Mouse (Mus musculus) liver, postnatal 0 days (tissue): ENCODE measurements around the gene Exosc2. TPM values are rescaled to one million over a fixed set of nuclear protein-coding genes. Genes with fewer than 3 reads are reported as not detected.
"Not testable (repeated sequence)": the region's sequence is repeated elsewhere in the genome, so short reads cannot be mapped to it uniquely, and the experiment has no call there.

Source experiments
- ATAC-seq: fragments of 200-750 bp; cut with Nextera tagmentation; 2 replicates; pipeline ENCODE4 v1.8.0; 2017; ENCODE audit warnings: mild to moderate bottlenecking, moderate library complexity
- DNase-seq: peaks from one replicate; pipeline ENCODE4 v3.0.0-alpha.2; 2016
- H3K27ac ChIP-seq: fragments of 300-500 bp; sonication (generic); 2 replicates; pipeline ENCODE4 v1.5.1; 2014; ENCODE audit warnings: antibody characterized with exemption, moderate library complexity, mild to moderate bottlenecking, low read depth
- H3K27me3 ChIP-seq: fragments of 300-500 bp; sonication (generic); 2 replicates; pipeline ENCODE4 v1.6.1; 2014; ENCODE audit warnings: low read length, control low read depth, mixed read lengths; ENCODE audit not compliant: insufficient read depth
- H3K36me3 ChIP-seq: fragments of 300-500 bp; sonication (generic); replicated peaks from 2 replicates; pipeline ENCODE4 v1.6.1; 2014; ENCODE audit warnings: mild to moderate bottlenecking, control low read depth, low read length, moderate library complexity, mixed read lengths; ENCODE audit not compliant: insufficient read depth
- H3K4me1 ChIP-seq: fragments of 300-500 bp; sonication (generic); 2 replicates; pipeline ENCODE4 v1.6.1; 2014; ENCODE audit warnings: antibody characterized with exemption, mild to moderate bottlenecking, control low read depth; ENCODE audit not compliant: insufficient read depth
- H3K4me2 ChIP-seq: fragments of 300-500 bp; sonication (generic); 2 replicates; pipeline ENCODE4 v1.6.1; 2014; ENCODE audit warnings: low read depth, mild to moderate bottlenecking, low read length, moderate library complexity, mixed read lengths
- H3K4me3 ChIP-seq: fragments of 300-500 bp; sonication (generic); 2 replicates; pipeline ENCODE4 v1.5.1; 2014; ENCODE audit warnings: low read depth, low read length
- H3K9ac ChIP-seq: fragments of 300-500 bp; sonication (generic); replicated peaks from 2 replicates; pipeline ENCODE4 v1.6.1; 2014; ENCODE audit warnings: mild to moderate bottlenecking, moderate library complexity
- H3K9me3 ChIP-seq: fragments of 300-500 bp; sonication (generic); 2 replicates; pipeline ENCODE4 v1.6.1; 2016; ENCODE audit warnings: mild to moderate bottlenecking, control low read depth, low read length, mixed read lengths
- CTCF ChIP-seq: sonication (generic); IDR thresholded peaks from 2 replicates; pipeline ENCODE4 v1.5.1; 2016; ENCODE audit warnings: antibody characterized with exemption, low read depth
- EP300 ChIP-seq: IDR thresholded peaks from 2 replicates; pipeline ENCODE4 v1.6.1; 2016; ENCODE audit warnings: antibody characterized with exemption, low read depth, mild to moderate bottlenecking
- WGBS: fragments of 180-500 bp; shearing (Covaris S2); extraction: QIAGEN DNeasy Blood & Tissue Kit; methylation state at CpG from one replicate; pipeline ENCODE4 v1.1.7; 2014; ENCODE audit not compliant: insufficient replicate concordance; 5-methylcytosine and 5-hydroxymethylcytosine counted together
- polyA plus RNA-seq: library from polyadenylated mRNA; unstranded; fragments of >200 nt; fragmentation: Nextera tagmentation; extraction: Ambion mirVana; gene quantifications from 2 replicates; pipeline ENCODE4 v1.2.1, GENCODE M21; 2015

Gene Exosc2
- polyA plus RNA-seq, 1 experiment from 2014 or later = 14.6 TPM

DNA sequence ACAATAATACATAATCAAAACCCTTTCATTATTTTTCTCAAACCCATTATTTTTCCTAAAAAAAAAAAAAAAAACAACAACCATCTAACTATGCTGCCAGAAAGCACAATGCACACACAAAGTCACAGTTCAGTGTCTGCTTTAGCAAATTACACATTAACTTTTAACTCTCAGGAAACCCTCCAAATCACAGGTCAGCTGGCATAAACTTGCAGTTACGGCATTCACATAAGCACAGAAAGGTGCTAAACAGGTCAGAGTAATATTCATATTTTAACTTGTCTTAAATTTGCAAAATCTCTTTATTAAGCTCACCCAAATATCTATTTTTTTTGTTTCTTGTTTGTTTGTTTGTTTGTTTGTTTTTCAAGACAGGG is 6.7 kb upstream of the Exosc2 start:
- H3K4me1 ChIP-seq = no peaks in the 10 kb centered on the region
- no peaks in the 10 kb centered on the region for H3K9me3 ChIP-seq
- DNase-seq = no peak
- H3K27ac ChIP-seq = no peak overlapping the region
- ATAC-seq = no peak
- TF ChIP-seq EP300 = no peak
- no peak for TF ChIP-seq CTCF
- 60% methylated on average over 1 of the region's 1 CpGs for WGBS
- no peak overlapping the region for H3K4me3 ChIP-seq
- no peak overlapping the region for H3K9ac ChIP-seq
- H3K4me2 ChIP-seq = no peak overlapping the region
- H3K36me3 ChIP-seq = no peaks in the 10 kb centered on the region
- H3K27me3 ChIP-seq = 0 out of 2 replicates have a peak, but pooled peaks cover 3% of the 10 kb centered on the region

DNA sequence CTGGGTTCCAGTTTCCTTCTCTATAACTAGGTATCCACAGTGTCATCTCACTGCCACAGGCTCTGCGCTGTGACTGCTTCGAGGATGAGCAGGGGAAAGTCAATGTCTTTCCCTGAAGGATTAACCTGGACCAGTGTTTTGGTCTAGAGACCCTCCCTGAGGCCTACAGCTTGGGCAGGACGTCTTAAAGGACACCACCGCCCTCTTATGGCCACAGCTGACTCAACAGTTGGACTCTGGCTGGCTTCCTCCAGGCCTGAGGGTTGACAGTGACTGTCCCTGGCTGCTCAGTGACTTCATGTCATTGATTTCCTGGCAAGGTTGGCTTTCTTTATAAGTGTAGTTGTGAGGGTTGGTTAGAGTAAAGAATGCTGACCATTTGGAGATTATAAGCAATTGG is 3.2 kb upstream of the Exosc2 start:
- 0 out of 2 replicates have a peak, but pooled peaks cover under 1% of the 10 kb centered on the region for H3K36me3 ChIP-seq
- 35% methylated on average over 4 of the region's 4 CpGs for WGBS
- no peak overlapping the region for H3K4me3 ChIP-seq
- ATAC-seq (no peak), DNase-seq (peak; percentile 47)
- no peaks in the 10 kb centered on the region for H3K27me3 ChIP-seq
- no peak overlapping the region for H3K27ac ChIP-seq
- peaks cover 9% of the 10 kb centered on the region; the same call in 1 of the 2 replicates for H3K4me1 ChIP-seq
- H3K9me3 ChIP-seq = no peaks in the 10 kb centered on the region
- TF ChIP-seq EP300 (no peak), CTCF (peak; percentile 72)
- no peak overlapping the region for H3K4me2 ChIP-seq
- H3K9ac ChIP-seq = no peak overlapping the region

DNA sequence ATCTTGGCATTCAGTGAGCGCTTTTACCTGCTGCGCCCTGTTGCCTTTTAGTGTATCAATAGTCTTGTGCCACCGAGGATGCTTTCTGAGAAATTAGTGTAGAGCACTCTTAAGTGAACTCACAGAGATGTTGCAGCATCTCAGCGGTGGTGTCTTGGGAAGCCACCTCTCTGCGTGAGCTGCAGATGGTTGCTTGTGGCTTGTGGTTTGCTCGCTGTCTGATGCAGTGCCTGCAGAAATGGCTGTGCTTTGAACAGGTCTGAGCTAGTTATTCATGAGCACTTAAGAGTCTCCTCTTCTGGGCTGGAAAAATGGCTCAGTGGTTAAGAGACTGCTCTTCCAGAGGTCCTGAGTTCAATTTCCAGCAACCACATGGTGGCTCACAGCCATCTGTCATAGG is 8.1 kb downstream of the Exosc2 start:
- 82% methylated on average over 6 of the region's 6 CpGs for WGBS
- Histone ChIP-seq H3K9me3 (no peaks in the 10 kb centered on the region), H3K9ac (no peak overlapping the region), H3K27me3 (no peaks in the 10 kb centered on the region), H3K4me2 (no peak overlapping the region), H3K27ac (no peak overlapping the region), H3K4me3 (no peak overlapping the region), H3K36me3 (peaks cover 54% of the 10 kb centered on the region), H3K4me1 (no peaks in the 10 kb centered on the region)
- TF ChIP-seq CTCF (no peak), EP300 (no peak)
- ATAC-seq = no peak
- no peak for DNase-seq

DNA sequence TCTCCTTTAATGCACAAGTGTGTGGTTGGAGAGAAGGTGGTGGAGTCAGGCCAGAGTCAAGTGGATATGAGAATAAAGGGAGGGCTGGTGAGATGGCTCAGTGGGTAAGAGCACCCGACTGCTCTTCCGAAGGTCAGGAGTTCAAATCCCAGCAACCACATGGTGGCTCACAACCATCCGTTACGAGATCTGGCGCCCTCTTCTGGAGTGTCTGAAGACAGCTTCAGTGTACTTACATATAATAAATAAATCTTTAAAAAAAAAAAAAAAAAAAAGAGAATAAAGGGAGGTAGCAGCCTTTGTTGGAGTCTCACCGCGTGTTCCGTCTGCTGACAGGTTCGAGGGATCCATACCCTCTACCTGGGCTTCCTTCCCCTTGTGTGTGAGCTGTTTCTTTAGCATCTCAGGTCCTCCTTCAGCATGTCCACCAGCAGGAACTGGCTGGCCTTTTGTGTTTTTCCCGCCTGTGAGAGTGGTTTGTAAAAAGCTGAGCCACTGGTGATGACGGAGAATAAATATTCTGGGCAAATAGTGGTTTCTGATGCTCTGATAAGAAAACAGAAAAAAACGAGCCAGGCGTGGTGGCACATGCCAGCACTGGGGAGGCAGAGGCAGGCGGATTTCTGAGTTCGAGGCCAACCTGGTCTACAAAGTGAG is 10.7 kb downstream of the Exosc2 start:
- H3K4me1 ChIP-seq, H3K27me3 ChIP-seq, H3K9ac ChIP-seq, ATAC-seq, H3K9me3 ChIP-seq, H3K4me2 ChIP-seq, H3K4me3 ChIP-seq, DNase-seq, H3K27ac ChIP-seq: not testable (repeated sequence)
- 78% methylated on average over 15 of the region's 15 CpGs for WGBS
- H3K36me3 ChIP-seq = peaks cover 31% of the 10 kb centered on the region
- 0 out of 2 replicates have a peak, but pooled peaks have one; percentile 20 for TF ChIP-seq CTCF

DNA sequence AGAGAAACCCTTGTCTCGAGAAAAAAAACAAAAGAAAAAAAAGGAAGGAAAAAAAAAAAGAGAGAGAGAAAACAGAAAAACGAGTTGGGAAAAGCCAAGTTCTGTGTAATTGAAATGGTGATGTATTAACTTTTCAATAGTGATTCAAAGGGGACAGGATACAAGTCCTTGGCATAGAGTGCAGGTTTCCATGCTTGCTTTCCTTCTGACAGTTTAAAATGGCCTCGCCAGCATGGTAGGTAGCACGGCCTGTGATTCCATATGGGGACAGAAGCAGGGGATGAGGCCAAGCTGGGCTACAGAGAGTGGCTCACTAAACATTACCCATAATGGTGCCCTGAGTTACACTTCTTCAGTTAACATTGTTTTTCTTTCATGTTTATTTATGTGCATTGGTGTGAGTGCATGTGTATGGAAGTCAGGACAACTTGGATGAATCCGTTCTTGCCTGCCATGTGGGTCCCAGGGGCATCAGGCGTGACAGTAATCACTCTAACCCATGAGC is 11.3 kb downstream of the Exosc2 start:
- Histone ChIP-seq H3K36me3 (peaks cover 25% of the 10 kb centered on the region), H3K27me3 (no peaks in the 10 kb centered on the region), H3K4me3 (no peak overlapping the region), H3K9ac (no peak overlapping the region), H3K4me2 (no peak overlapping the region), H3K9me3 (no peaks in the 10 kb centered on the region), H3K4me1 (no peaks in the 10 kb centered on the region), H3K27ac (no peak overlapping the region)
- no peak for DNase-seq
- TF ChIP-seq EP300 = no peak
- TF ChIP-seq CTCF = no peak
- WGBS = 85% methylated on average over 6 of the region's 6 CpGs
- ATAC-seq = no peak

DNA sequence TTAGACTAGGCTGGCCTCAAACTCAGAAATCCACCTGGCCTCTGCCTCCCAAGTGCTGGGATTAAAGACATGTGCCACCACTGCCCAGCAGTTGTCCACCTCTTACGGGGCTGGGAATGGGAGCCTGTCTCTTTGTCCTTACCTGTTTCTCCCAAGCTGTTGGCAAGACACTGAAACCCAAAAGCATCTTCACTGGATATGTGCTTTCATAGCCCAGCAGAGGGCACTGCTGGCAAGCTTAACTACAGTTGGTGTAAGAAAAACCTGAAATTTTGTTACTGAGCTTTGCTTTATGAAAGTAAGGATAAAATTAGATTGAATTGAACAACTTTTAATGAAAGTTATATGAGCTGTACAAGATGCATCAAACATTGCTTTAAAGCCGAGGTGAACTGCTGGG is 13.2 kb downstream of the Exosc2 start:
- WGBS = 23% methylated on average over 2 of the region's 2 CpGs
- no peak for ATAC-seq
- Histone ChIP-seq H3K27me3 (no peaks in the 10 kb centered on the region), H3K9me3 (no peaks in the 10 kb centered on the region), H3K36me3 (peaks cover 20% of the 10 kb centered on the region), H3K4me2 (no peak overlapping the region), H3K4me1 (peaks cover 5% of the 10 kb centered on the region; the same call in 1 of the 2 replicates), H3K4me3 (no peak overlapping the region), H3K9ac (no peak overlapping the region), H3K27ac (no peak overlapping the region)
- DNase-seq = peak; percentile 60
- TF ChIP-seq CTCF (peak; percentile 86), EP300 (no peak)
